Mouse (Mus musculus) kidney, embryonic 16.5 days (tissue): ENCODE measurements at regions not wholly inside any gene's neighbourhood (a gene's known extent, or its start where the extent isn't known, plus 50 kb on each side); places are given as distances from the start of the nearest gene placed in this dataset.

Source experiments
- ATAC-seq: fragments of 200-750 bp; cut with Nextera tagmentation; 2 replicates; pipeline ENCODE4 v1.8.0; 2017; ENCODE audit warnings: moderate TSS enrichment; ENCODE audit not compliant: low FRiP score, low TSS enrichment
- H3K27ac ChIP-seq: fragments of 300-500 bp; sonication (generic); 2 replicates; pipeline ENCODE4 v1.5.1; 2014; ENCODE audit warnings: low read length
- H3K27me3 ChIP-seq: fragments of 300-500 bp; sonication (generic); 2 replicates; pipeline ENCODE4 v1.6.1; 2014; ENCODE audit warnings: low read length, control low read depth, mixed read lengths; ENCODE audit not compliant: insufficient read depth
- H3K36me3 ChIP-seq: fragments of 300-500 bp; sonication (generic); 2 replicates; pipeline ENCODE4 v1.6.1; 2014; ENCODE audit warnings: low read length, control low read depth, mixed read lengths; ENCODE audit not compliant: insufficient read depth
- H3K4me1 ChIP-seq: fragments of 300-500 bp; sonication (generic); 2 replicates; pipeline ENCODE4 v1.6.1; 2014; ENCODE audit warnings: low read length, control low read depth, mixed read lengths; ENCODE audit not compliant: insufficient read depth
- H3K4me2 ChIP-seq: fragments of 300-500 bp; sonication (generic); replicated peaks from 2 replicates; pipeline ENCODE4 v1.6.1; 2014; ENCODE audit warnings: low read depth, low read length
- H3K4me3 ChIP-seq: fragments of 300-500 bp; sonication (generic); 2 replicates; pipeline ENCODE4 v1.5.1; 2014; ENCODE audit warnings: mild to moderate bottlenecking, low read length
- H3K9ac ChIP-seq: fragments of 300-500 bp; sonication (generic); replicated peaks from 2 replicates; pipeline ENCODE4 v1.6.1; 2014; ENCODE audit warnings: low read length
- H3K9me3 ChIP-seq: fragments of 300-500 bp; sonication (generic); 2 replicates; pipeline ENCODE4 v1.6.1; 2016; ENCODE audit warnings: low read length, control low read depth
- WGBS: fragments of 180-500 bp; shearing (Covaris S2); extraction: QIAGEN DNeasy Blood & Tissue Kit; methylation state at CpG from one replicate; pipeline ENCODE4 v1.1.7; 2014; 5-methylcytosine and 5-hydroxymethylcytosine counted together

DNA sequence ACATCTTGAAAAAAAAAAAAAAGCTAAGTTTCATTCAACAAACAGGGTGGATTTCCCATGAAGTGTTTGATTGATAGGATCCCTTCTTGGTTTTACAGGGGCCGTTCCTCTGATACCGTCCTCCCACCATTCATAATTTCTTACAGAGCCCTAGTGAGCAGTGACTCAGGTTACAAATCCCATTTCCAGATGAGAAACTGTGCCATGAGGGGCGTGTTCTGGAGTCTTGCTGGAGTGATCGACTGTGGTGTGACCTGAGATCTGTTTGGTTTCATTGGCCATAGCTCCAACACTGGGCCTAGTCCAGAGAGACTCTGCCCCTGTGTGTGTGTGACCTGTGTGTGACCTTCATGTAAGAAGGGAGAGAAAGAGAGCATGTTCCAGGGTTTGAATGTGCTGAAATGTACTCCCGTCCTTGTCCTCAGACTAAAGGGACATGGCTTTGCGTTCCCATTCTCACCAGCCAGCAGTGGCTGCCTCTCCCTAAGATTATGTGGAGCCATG is 181.9 kb downstream of the Glrx3 start:
- H3K4me1 ChIP-seq: no peaks in the 10 kb centered on the region
- 41% methylated on average over 6 of the region's 6 CpGs for WGBS
- no peaks in the 10 kb centered on the region for H3K27me3 ChIP-seq
- H3K27ac ChIP-seq: no peak overlapping the region
- H3K36me3 ChIP-seq: no peaks in the 10 kb centered on the region
- no peak for ATAC-seq
- no peak overlapping the region for H3K4me2 ChIP-seq
- H3K9ac ChIP-seq: no peak overlapping the region
- no peaks in the 10 kb centered on the region for H3K9me3 ChIP-seq
- no peak overlapping the region for H3K4me3 ChIP-seq

DNA sequence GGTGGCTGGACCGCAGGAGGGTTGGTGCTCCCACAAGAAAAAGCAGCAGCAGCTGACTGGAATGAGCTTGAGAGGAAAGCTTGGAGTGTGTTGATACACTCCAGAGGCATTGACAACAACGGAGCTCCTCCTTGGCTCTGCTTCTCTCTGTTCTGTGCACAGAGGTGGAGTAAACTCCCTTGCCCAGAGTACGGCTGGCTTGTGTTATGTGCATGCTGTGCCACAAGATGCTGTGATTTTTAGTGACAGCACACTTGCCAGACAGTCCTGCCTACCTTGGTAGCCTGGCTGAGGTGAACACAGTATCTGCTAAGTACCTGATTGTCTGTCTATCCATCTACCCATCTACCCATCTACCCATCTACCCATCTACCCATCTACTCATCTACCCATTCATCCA is 190.9 kb downstream of the Glrx3 start:
- ATAC-seq: no peak
- WGBS: 90% methylated on average over 3 of the region's 3 CpGs
- Histone ChIP-seq H3K9me3 (no peaks in the 10 kb centered on the region), H3K36me3 (no peaks in the 10 kb centered on the region), H3K27ac (no peak overlapping the region), H3K9ac (no peak overlapping the region), H3K27me3 (no peaks in the 10 kb centered on the region), H3K4me1 (no peaks in the 10 kb centered on the region), H3K4me3 (no peak overlapping the region), H3K4me2 (no peak overlapping the region)

DNA sequence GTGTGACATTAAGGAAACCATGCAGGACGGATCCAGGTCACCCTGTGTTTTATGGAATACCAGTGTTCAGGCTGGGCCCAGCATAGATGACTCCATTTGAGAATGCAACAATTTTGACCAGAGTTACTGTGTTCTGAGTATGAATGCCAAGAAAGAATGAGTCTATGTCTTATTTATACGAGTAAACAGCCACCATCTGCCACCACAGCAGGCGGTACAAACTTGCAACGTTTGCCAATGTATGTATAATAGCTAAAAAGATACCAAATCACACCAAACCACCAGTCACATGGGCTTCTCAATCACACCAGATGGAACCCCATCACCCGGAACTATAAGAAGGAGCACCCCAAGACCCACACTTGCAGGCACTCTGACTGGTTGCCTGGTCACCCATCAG is 192.1 kb downstream of the Glrx3 start:
- Histone ChIP-seq H3K9ac (no peak overlapping the region), H3K9me3 (no peaks in the 10 kb centered on the region), H3K27ac (no peak overlapping the region), H3K4me3 (no peak overlapping the region), H3K27me3 (no peaks in the 10 kb centered on the region), H3K4me2 (no peak overlapping the region), H3K36me3 (no peaks in the 10 kb centered on the region), H3K4me1 (no peaks in the 10 kb centered on the region)
- no peak for ATAC-seq
- WGBS: 91% methylated on average over 5 of the region's 5 CpGs

DNA sequence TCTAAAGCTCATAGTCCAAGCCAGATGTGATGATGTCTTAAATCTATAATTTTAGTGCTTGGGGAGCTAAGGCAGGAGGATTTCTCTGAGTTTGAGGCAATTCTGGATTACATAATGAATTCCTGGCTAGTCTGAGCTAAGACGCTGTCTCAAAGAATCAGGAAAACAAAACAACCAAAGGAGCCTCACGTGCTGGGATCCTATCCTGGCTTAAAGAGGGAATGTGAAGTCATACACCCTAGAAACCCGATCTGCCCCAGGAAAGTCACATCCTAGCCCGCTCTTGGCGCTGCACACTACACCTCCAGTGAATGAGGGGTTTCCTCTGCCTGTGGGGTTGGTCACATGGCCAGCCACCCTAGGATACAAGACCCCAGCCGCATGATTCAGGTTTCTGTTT is 211.2 kb downstream of the Glrx3 start:
- Histone ChIP-seq H3K36me3 (no peaks in the 10 kb centered on the region), H3K4me1 (0 out of 2 replicates have a peak, but pooled peaks cover 4% of the 10 kb centered on the region), H3K4me3 (no peak overlapping the region), H3K9ac (no peak overlapping the region), H3K4me2 (no peak overlapping the region), H3K27ac (no peak overlapping the region), H3K9me3 (no peaks in the 10 kb centered on the region), H3K27me3 (no peaks in the 10 kb centered on the region)
- ATAC-seq: no peak
- 32% methylated on average over 6 of the region's 6 CpGs for WGBS

DNA sequence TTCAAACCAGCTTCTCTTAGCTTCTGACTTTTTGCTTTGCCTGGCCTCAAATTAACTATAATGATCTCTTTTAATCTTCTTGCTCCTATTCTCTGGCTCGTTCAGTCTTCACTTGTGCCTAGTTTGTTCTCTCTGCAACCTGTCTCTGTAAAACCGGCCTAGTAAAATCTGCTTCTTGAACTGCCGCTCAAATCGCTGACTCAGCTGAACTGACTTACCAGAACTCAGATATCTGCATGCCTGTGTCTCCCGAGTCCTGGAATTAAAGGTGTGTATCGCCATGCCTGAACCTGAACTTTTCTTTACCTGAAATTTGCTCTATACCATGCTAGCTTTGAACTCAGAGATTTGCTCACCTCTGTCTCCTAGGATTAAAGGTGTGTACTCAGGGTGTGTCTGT is 212.2 kb downstream of the Glrx3 start:
- Histone ChIP-seq H3K9ac (no peak overlapping the region), H3K4me3 (no peak overlapping the region), H3K4me2 (no peak overlapping the region), H3K9me3 (no peaks in the 10 kb centered on the region), H3K36me3 (no peaks in the 10 kb centered on the region), H3K27ac (no peak overlapping the region), H3K4me1 (0 out of 2 replicates have a peak, but pooled peaks cover 7% of the 10 kb centered on the region), H3K27me3 (no peaks in the 10 kb centered on the region)
- 83% methylated on average over 6 of the region's 6 CpGs for WGBS
- ATAC-seq: no peak

DNA sequence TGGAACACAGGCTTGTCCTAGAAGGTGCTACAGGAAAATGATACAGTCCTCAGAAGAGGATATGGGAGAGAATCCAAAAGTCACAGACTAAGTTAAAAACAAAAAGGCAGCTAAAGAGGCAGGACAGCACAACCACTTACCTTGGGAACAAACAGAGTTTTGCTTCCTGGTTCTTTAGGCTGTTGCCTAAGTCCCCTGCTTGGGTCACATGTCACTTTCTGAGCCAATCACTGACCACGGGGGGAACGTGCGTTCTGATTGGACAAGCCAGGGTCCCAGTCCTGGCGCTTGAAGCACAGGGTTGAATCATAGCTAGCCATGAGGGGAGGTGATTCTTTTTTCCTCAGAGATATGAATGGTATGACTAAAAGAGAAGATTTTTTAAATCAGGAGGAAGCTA is 216.4 kb downstream of the Glrx3 start:
- Histone ChIP-seq H3K36me3 (no peaks in the 10 kb centered on the region), H3K4me1 (0 out of 2 replicates have a peak, but pooled peaks cover 7% of the 10 kb centered on the region), H3K27ac (no peak overlapping the region), H3K9ac (no peak overlapping the region), H3K4me3 (no peak overlapping the region), H3K27me3 (no peaks in the 10 kb centered on the region), H3K9me3 (no peaks in the 10 kb centered on the region), H3K4me2 (no peak overlapping the region)
- WGBS: 89% methylated on average over 4 of the region's 4 CpGs
- no peak for ATAC-seq

DNA sequence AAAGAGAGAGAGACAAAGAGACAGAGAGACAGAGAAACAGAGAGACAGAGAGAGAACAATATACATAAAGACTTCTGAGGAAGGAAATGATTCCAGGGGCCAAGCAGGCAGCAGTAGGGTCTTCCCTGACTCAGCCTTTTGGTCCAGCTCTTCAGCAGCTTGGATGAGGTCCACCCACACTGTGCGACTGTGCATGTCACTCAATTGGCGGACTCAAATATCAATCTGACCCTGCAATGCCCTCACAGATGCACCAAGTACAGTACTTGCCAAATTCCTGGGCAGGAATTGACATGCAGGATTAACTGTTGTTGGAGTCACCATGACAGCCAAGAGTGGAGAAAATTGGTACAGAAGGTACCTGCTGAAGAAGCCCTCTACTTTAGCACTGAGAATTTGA is 229.8 kb downstream of the Glrx3 start:
- no peak overlapping the region for H3K9ac ChIP-seq
- no peak overlapping the region for H3K27ac ChIP-seq
- 78% methylated on average over 2 of the region's 2 CpGs for WGBS
- no peak overlapping the region for H3K4me2 ChIP-seq
- no peaks in the 10 kb centered on the region for H3K9me3 ChIP-seq
- H3K4me3 ChIP-seq: no peak overlapping the region
- H3K27me3 ChIP-seq: no peaks in the 10 kb centered on the region
- H3K4me1 ChIP-seq: no peaks in the 10 kb centered on the region
- no peak for ATAC-seq
- no peaks in the 10 kb centered on the region for H3K36me3 ChIP-seq

DNA sequence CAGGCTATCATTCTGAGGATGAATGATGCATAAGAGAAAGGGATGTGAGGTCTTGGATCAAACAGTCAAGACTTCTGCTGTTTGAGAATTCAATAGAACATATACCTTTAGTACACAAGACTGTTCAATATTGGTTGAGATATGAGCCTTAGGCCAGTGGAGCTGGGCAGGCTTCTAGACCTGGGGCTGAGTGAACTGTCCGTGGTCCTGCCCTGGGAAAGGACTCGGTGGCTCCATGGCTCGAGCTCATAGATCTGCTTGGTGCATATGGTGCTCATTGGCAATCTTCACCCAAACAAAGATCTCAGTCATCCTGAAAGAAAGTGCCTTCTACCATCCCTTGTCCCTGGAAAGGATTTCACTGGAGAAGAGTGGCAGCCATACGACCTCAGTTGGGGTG is 233.7 kb downstream of the Glrx3 start:
- no peaks in the 10 kb centered on the region for H3K9me3 ChIP-seq
- H3K4me2 ChIP-seq: no peak overlapping the region
- no peak overlapping the region for H3K9ac ChIP-seq
- no peak overlapping the region for H3K27ac ChIP-seq
- H3K27me3 ChIP-seq: no peaks in the 10 kb centered on the region
- whole genome bisulfite sequencing: 51% methylated on average over 4 of the region's 4 CpGs
- no peak overlapping the region for H3K4me3 ChIP-seq
- ATAC-seq: no peak
- no peaks in the 10 kb centered on the region for H3K36me3 ChIP-seq
- no peaks in the 10 kb centered on the region for H3K4me1 ChIP-seq

DNA sequence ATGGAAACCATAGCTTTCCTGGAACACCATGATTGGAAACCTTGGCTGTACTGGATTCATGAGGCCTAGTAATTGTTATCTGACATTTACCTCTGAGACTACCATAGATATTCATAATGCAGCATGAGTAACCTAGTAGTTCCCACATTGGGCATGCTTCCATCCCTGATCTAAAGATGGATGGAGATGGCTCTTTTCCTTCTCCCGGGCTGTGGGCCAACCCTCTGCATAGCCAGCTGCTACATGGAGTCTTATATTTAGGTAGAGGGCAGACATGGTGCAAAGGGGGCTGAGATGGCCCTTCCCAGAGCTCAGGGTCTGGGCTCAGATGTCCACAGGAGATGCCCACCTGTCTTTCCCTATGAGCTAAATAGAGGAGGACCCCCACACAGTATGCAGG is 237.2 kb downstream of the Glrx3 start:
- H3K27ac ChIP-seq: no peak overlapping the region
- H3K9ac ChIP-seq: no peak overlapping the region
- no peaks in the 10 kb centered on the region for H3K9me3 ChIP-seq
- no peak overlapping the region for H3K4me2 ChIP-seq
- H3K4me1 ChIP-seq: no peaks in the 10 kb centered on the region
- no peaks in the 10 kb centered on the region for H3K36me3 ChIP-seq
- WGBS: 93% methylated on average over 1 of the region's 1 CpGs
- no peak for ATAC-seq
- H3K27me3 ChIP-seq: no peaks in the 10 kb centered on the region
- H3K4me3 ChIP-seq: no peak overlapping the region

DNA sequence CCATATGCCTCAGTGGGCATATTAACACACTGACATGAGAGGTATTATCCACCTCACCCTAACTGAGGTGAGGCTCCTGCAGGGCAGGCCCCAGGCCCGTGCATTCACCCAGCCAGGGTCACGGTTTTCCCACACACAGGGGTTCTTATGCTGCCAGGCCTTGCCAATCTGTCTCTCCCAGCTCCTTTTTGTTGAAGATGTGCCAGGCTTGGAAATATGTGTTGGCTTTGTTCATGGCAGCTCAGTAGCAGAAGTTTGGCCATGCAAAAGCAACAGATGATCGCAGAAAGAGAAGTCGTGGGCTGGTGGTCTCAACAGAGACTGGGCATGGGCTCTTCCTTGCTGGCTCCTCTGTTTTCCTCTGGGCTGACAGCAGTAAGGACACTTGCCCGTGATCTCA is 238.0 kb downstream of the Glrx3 start:
- H3K4me1 ChIP-seq: no peaks in the 10 kb centered on the region
- H3K4me3 ChIP-seq: no peak overlapping the region
- no peak overlapping the region for H3K9ac ChIP-seq

More for the DNA sequence above, 238.0 kb downstream of the Glrx3 start:
- 79% methylated on average over 5 of the region's 5 CpGs for WGBS
- H3K9me3 ChIP-seq: no peaks in the 10 kb centered on the region
- H3K36me3 ChIP-seq: no peaks in the 10 kb centered on the region
- H3K4me2 ChIP-seq: no peak overlapping the region
- no peaks in the 10 kb centered on the region for H3K27me3 ChIP-seq
- ATAC-seq: no peak
- H3K27ac ChIP-seq: no peak overlapping the region
